18 mouse cellular contexts compared by ENCODE assay signal in genomic region chr17:33875797-33876196, GRCm38 (mm10). TPM values are rescaled to one million over a fixed set of nuclear protein-coding genes. Genes with fewer than 3 reads are reported as not detected.
DNase-seq lines count a peak whose midpoint lies in the region; ATAC-seq and TF ChIP-seq lines count a peak whose summit lies in the region.
"Not testable (repeated sequence)": the region's sequence is repeated elsewhere in the genome, so short reads cannot be mapped to it uniquely, and the experiment has no call there.
"Had no signal": no experiment of that assay in that cellular context is flagged by ENCODE, and none has a peak within 500 bp of the region (broad histone marks: within the 10 kb centered on the region; RNA-seq: fewer than 3 reads in every experiment).

No protein-coding gene starts in this region.

- H3K4me3 ChIP-seq in cortical plate, adult 2 months (ENCODE audit: insufficient read depth, low read length); heart, adult 2 months; liver, embryonic 11.5 days (ENCODE audit: low read depth, low read length); stomach, postnatal 0 days (ENCODE audit: low read depth, low read length): not testable (repeated sequence)

- not testable (repeated sequence) for H3K9me3 ChIP-seq in liver, embryonic 11.5 days (ENCODE audit: control insufficient read depth, low read length); stomach, postnatal 0 days (ENCODE audit: control insufficient read depth, low read length)

- peak; percentile 57 for DNase-seq in 3T3-L1 (ENCODE audit: low read depth, low spot score)
- DNase-seq in NIH3T3 (ENCODE audit: low read depth): peak; percentile 49
- DNase-seq in heart, adult 2 months: not testable (repeated sequence)
- peak; percentile 47 for DNase-seq in kidney, postnatal 10 days
- peak; percentile 32 for DNase-seq in liver, embryonic 11.5 days (ENCODE audit: low spot score)
- DNase-seq in stomach, postnatal 0 days (ENCODE audit: low spot score): peak; percentile 27

- intact Hi-C loops in heart, adult 2 months (cut with DNase I): not testable (repeated sequence)

- not testable (repeated sequence) for H3K27me3 ChIP-seq in heart, adult 2 months (ENCODE audit: control insufficient read depth, insufficient read depth, low read length); liver, embryonic 11.5 days (replicated peaks; ENCODE audit: control insufficient read depth, insufficient read depth, low read length); stomach, postnatal 0 days (ENCODE audit: control insufficient read depth, insufficient read depth, low read length)

- not testable (repeated sequence) for H3K79me2 ChIP-seq in heart, adult 2 months (replicated peaks; ENCODE audit: control insufficient read depth, insufficient read depth, low read length)

- not testable (repeated sequence) for H3K9ac ChIP-seq in heart, adult 2 months (ENCODE audit: low read depth, low read length); liver, embryonic 11.5 days (ENCODE audit: low read depth, low read length); stomach, postnatal 0 days (ENCODE audit: low read length)

- TF ChIP-seq EP300 in heart, adult 2 months (IDR thresholded peaks at IDR 0.05; ENCODE audit: insufficient read depth, low read depth, low read length); stomach, postnatal 0 days (optimal IDR thresholded peaks at IDR 0.05): not testable (repeated sequence)

- not testable (repeated sequence) for H3K36me3 ChIP-seq in heart, adult 2 months (ENCODE audit: control insufficient read depth, insufficient read depth, low read length); stomach, postnatal 0 days (ENCODE audit: control insufficient read depth, insufficient read depth, low read length)
- H3K36me3 ChIP-seq in liver, embryonic 11.5 days (ENCODE audit: control insufficient read depth, insufficient read depth, low read length): peaks cover 15% of the 10 kb centered on the region

- H3K4me2 ChIP-seq in liver, embryonic 11.5 days; stomach, postnatal 0 days (replicated peaks; ENCODE audit: low read depth): not testable (repeated sequence)

- not testable (repeated sequence) for H3K4me1 ChIP-seq in cortical plate, adult 2 months (ENCODE audit: control insufficient read depth, insufficient read depth, low read length); heart, adult 2 months (ENCODE audit: control insufficient read depth, insufficient read depth, low read length); liver, embryonic 11.5 days (replicated peaks; ENCODE audit: control insufficient read depth, insufficient read depth, low read length); stomach, postnatal 0 days (replicated peaks; ENCODE audit: control insufficient read depth, insufficient read depth)

- WGBS in heart, adult 2 months: 86% methylated on average over 5 of the region's 5 CpGs
- 77% methylated on average over 5 of the region's 5 CpGs for WGBS in liver, embryonic 11.5 days
- WGBS in stomach, postnatal 0 days: 82% methylated on average over 5 of the region's 5 CpGs

- not testable (repeated sequence) for H3K27ac ChIP-seq in cortical plate, adult 2 months (ENCODE audit: insufficient read depth, low read length); heart, adult 2 months; liver, embryonic 11.5 days (ENCODE audit: low read depth, low read length); stomach, postnatal 0 days (replicated peaks)

- ATAC-seq in liver, embryonic 11.5 days (replicated peaks; ENCODE audit: low FRiP score); stomach, postnatal 0 days (ENCODE audit: low FRiP score, low TSS enrichment): not testable (repeated sequence)
- ATAC-seq in megakaryocyte progenitor cell, adult 5-6 weeks (replicated peaks; ENCODE audit: poor library complexity): peak; percentile 64

- TF ChIP-seq POLR2A in cortical plate, adult 2 months (IDR thresholded peaks at IDR 0.05; ENCODE audit: extremely low read depth, insufficient read depth, low read length); heart, adult 2 months (IDR thresholded peaks at IDR 0.05; ENCODE audit: insufficient read depth, low read depth, low read length): not testable (repeated sequence)

- 0 out of 2 replicates have a peak, but pooled peaks have one; percentile 14 for TF ChIP-seq CTCF in cortical plate, adult 2 months (IDR thresholded peaks at IDR 0.05; ENCODE audit: extremely low read depth, insufficient read depth, low read length)
- TF ChIP-seq CTCF in heart, adult 2 months (IDR thresholded peaks at IDR 0.05): peak; percentile 45
- TF ChIP-seq CTCF in stomach, postnatal 0 days (IDR thresholded peaks at IDR 0.05; ENCODE audit: low read depth): peak; percentile 52

RNA-seq across cellular contexts. Expression of gene Gm7029, which starts 2.2 kb away (rescaled TPM):
- not detected in 2 replicates for polyA plus RNA-seq in cortical plate, adult 2 months (2012; rRNA removed)
- not detected for total RNA-seq in heart, adult 2 months (2021)
- polyA plus RNA-seq in heart, adult 2 months (2012; rRNA removed): not detected in 2 replicates
- not detected in 2 replicates for polyA plus RNA-seq in liver, embryonic 11.5 days (2014; fragmentation: Nextera tagmentation; extraction: Ambion mirVana)
- total RNA-seq in megakaryocyte progenitor cell, adult 5-6 weeks (2015): 2.2 TPM in 1 of 2 replicates, not detected in the other
- total RNA-seq in megakaryocyte progenitor cell, adult 5-6 weeks (2017): not detected in 2 replicates
- polyA plus RNA-seq in stomach, postnatal 0 days (2015; fragmentation: Nextera tagmentation; extraction: Ambion mirVana): not detected in 2 replicates
- total RNA-seq: adrenal gland, adult 18-20 months; layer of hippocampus, postnatal 14 days; left cerebral cortex, postnatal 36 days had no signal
- polyA plus RNA-seq: embryonic facial prominence, embryonic 14.5 days; forebrain, embryonic 13.5 days; heart, embryonic 16.5 days; hindbrain, embryonic 16.5 days; kidney, embryonic 14.5 days; midbrain, embryonic 10.5 days; myocyte had no signal

RNA-seq across cellular contexts. Expression of gene Kifc1, which starts 14.7 kb away (rescaled TPM):
- 2.0 and 2.3 TPM in 2 replicates for polyA plus RNA-seq in cortical plate, adult 2 months (2012; rRNA removed)
- under 1 TPM; 0.57 to 0.66 TPM for total RNA-seq in heart, adult 2 months (2021)
- 0.59 and 0.94 TPM in 2 replicates for polyA plus RNA-seq in heart, adult 2 months (2012; rRNA removed)
- polyA plus RNA-seq in liver, embryonic 11.5 days (2014; fragmentation: Nextera tagmentation; extraction: Ambion mirVana): 10.2 and 11.8 TPM in 2 replicates
- total RNA-seq in megakaryocyte progenitor cell, adult 5-6 weeks (2015): 6.6 and 10.8 TPM in 2 replicates
- 28.6 and 30.3 TPM in 2 replicates for total RNA-seq in megakaryocyte progenitor cell, adult 5-6 weeks (2017)
- 1.3 and 1.7 TPM in 2 replicates for polyA plus RNA-seq in stomach, postnatal 0 days (2015; fragmentation: Nextera tagmentation; extraction: Ambion mirVana)

RNA-seq across cellular contexts. Expression of gene Platr17, which starts 29.1 kb away (rescaled TPM):
- polyA plus RNA-seq in cortical plate, adult 2 months (2012; rRNA removed): 1.7 TPM in 2 replicates
- total RNA-seq in heart, adult 2 months (2021): not detected
- not detected in 2 replicates for polyA plus RNA-seq in heart, adult 2 months (2012; rRNA removed)
- 1.8 and 2.2 TPM in 2 replicates for polyA plus RNA-seq in liver, embryonic 11.5 days (2014; fragmentation: Nextera tagmentation; extraction: Ambion mirVana)
- total RNA-seq in megakaryocyte progenitor cell, adult 5-6 weeks (2015): 0.17 and 0.37 TPM in 2 replicates
- 0.29 and 1.4 TPM in 2 replicates for total RNA-seq in megakaryocyte progenitor cell, adult 5-6 weeks (2017)
- polyA plus RNA-seq in stomach, postnatal 0 days (2015; fragmentation: Nextera tagmentation; extraction: Ambion mirVana): 1.1 TPM in 2 replicates
- total RNA-seq: adrenal gland, adult 18-20 months had no signal
- polyA plus RNA-seq: embryonic facial prominence, embryonic 14.5 days; kidney, embryonic 14.5 days had no signal

RNA-seq across cellular contexts. Expression of gene Cd320, which starts 32.9 kb away (rescaled TPM):
- 30.0 and 33.0 TPM in 2 replicates for polyA plus RNA-seq in cortical plate, adult 2 months (2012; rRNA removed)
- total RNA-seq in heart, adult 2 months (2021): 10 to 100 TPM; 27.8 to 34.3 TPM
- polyA plus RNA-seq in heart, adult 2 months (2012; rRNA removed): 36.1 and 46.9 TPM in 2 replicates
- 44.1 and 49.7 TPM in 2 replicates for polyA plus RNA-seq in liver, embryonic 11.5 days (2014; fragmentation: Nextera tagmentation; extraction: Ambion mirVana)
- 31.3 and 37.7 TPM in 2 replicates for total RNA-seq in megakaryocyte progenitor cell, adult 5-6 weeks (2015)
- 18.8 and 31.9 TPM in 2 replicates for total RNA-seq in megakaryocyte progenitor cell, adult 5-6 weeks (2017)
- polyA plus RNA-seq in stomach, postnatal 0 days (2015; fragmentation: Nextera tagmentation; extraction: Ambion mirVana): 32.7 and 38.2 TPM in 2 replicates

RNA-seq across cellular contexts. Expression of gene Daxx, which starts 33.4 kb away (rescaled TPM):
- polyA plus RNA-seq in cortical plate, adult 2 months (2012; rRNA removed): 27.2 and 27.4 TPM in 2 replicates
- 10 to 100 TPM; 11.5 to 16.4 TPM for total RNA-seq in heart, adult 2 months (2021)
- 18.5 and 20.5 TPM in 2 replicates for polyA plus RNA-seq in heart, adult 2 months (2012; rRNA removed)
- polyA plus RNA-seq in liver, embryonic 11.5 days (2014; fragmentation: Nextera tagmentation; extraction: Ambion mirVana): 46.9 and 52.9 TPM in 2 replicates
- 35.7 and 44.5 TPM in 2 replicates for total RNA-seq in megakaryocyte progenitor cell, adult 5-6 weeks (2015)
- total RNA-seq in megakaryocyte progenitor cell, adult 5-6 weeks (2017): 28.7 and 32.1 TPM in 2 replicates
- 18.1 and 22.4 TPM in 2 replicates for polyA plus RNA-seq in stomach, postnatal 0 days (2015; fragmentation: Nextera tagmentation; extraction: Ambion mirVana)
